Mouse (Mus musculus): ENCODE measurements around the gene Gse1.

Gse1 gene

DNA sequence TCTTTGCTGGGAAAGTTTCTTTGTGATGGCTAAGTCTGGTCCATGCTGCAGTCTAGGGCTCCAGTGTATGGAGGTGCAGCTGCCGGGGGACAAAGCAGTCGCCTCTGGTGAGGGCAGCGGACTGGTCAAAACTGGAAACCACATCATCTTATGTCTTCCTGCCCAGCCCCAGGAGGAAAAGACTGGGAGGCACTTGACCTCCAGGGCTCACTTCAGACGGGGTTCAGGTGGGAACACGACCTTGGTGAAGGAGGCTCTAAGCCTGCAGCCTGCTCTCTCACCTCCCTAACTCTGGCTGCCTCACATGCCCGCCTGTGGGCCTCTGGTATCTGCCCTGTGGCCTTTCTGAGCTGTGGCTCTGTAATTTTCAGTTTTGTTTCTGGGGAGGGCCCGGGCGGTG, 305.8 kb downstream of the Gse1 start:
- DNase-seq (ENCODE audit: low spot score in 2 of 2) = no peak

DNA sequence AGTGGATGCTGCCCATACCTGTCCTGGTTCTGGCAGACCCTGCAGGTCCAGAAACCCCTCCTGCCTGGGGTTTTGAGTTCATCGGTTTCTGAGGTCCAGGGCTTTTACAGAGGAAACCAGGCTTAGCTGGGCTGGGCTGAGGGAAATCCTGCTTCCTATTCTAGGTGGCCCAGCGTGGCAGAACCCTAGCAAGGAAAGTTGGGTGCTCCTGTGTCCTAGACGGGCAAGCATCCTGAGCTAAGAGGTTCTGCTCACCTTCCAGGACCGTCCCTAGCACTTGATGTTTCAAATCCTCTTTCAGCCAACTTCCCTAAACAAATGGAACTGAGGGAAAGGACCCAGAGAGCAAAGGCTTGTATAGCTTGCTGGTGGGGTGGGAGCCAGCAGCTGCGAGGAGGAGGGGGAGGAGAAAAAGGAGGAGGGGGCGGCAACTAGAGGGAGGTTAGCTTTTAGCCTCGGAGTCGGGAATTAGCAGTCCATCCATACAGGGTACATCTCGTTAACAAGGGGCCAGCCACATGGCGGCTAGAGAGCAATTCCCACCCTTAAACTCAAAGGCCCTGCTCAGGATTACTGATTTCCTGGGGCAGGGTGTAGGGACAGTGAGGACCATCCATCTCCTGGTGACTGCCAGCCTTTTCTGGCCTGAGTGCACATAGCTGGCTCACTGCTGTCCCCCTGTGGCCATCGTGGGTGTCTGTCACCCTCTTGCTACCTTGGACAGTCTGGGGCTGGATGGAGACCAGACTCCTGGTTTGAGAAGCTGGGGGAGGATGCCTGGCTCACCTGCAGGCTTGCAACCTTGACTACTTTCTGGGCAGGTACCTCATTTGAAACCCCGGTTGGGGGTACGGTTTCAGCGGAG, 306.5 kb downstream of the Gse1 start:
- peak; percentile 79 to 81 for DNase-seq (ENCODE audit: low spot score in 2 of 2)

DNA sequence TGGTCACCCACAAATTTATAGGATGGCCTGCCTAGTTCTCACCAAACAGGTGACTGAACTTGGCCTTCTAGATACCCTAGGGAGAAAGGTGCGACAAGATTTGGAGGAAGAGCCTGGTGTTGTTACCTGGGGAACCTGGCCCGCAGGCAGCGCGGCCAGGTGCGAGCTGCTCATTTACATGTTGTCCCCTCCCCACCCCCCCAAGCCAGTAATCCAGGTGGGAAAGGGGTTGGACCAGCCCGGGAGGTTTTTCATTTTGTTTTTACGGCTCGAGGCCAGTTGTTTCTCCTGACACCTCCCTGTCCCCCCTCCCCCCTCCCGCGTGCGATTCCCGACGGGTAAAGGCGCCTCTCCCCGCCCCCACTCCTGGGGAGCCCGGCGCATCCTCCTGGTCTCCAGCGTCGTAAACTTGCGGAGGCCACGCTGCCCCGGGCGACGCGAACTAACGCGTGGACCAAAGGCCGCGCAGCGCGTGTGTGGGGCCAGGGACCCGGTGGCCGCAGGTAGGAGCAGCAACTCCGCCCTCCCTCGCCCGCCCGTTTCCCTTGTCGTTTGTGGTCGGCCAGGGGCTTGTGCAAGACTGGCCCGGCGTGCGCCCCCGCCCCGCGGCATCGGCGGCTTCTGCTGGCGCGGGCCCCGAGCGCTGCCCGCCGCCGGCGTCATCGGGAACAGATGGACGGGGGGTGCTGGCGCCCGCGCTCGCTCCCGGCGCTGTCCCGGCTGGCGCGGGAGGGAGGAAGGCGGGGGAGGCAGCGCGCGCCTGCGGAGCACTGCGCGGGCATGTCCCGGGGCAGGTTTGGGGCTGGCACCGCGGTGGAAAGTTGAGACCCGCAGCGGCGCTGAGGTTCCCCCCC, 307.4 kb downstream of the Gse1 start:
- peak in 1 of 2 experiments; percentile 54 for DNase-seq (ENCODE audit: low spot score in 2 of 2)

DNA sequence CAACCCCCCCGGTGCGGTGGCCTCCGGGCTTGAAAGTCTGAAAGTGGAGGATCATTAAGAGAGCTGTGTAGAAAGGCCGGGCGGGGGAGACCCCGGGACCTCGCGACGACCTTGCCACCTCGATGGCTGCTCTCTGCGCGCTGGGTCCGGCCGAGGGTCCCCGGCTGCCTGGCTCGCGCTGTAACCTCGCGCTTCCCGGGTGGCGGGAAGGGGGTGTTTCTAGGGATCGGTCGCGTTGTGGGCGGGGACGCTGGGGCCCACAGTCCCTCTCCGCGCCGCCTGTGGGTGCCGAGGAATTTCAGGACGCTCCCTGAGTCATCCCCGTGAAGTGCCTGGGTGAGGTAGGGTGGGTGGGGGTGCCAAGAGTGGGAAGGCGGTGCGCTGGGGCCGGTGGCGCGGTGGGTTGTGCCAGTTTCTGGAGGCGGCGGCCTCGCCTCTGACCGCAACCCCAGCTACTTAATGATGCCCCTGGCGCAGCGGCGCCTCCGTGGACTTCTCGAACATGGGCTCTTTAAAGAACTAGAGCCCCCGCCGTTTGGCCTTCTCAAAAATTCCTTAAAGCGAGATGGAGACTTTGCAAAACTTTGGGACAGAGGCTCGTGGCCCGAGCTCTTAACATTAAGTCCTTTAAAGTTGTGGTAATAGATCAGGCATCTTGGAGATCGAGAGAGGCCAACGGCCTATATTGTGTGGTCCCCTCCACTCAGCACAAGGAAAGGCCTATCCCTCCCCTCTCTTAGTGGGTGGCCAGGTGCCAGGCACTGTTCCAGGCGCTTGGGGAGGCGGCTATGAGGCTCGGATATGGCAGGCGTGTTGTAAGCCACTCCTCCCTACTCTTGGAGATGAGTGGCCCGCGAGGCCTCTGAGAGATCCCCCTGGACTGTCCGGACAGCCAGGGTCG, 308.3 kb downstream of the Gse1 start:
- no peak for DNase-seq (ENCODE audit: low spot score in 2 of 2)

DNA sequence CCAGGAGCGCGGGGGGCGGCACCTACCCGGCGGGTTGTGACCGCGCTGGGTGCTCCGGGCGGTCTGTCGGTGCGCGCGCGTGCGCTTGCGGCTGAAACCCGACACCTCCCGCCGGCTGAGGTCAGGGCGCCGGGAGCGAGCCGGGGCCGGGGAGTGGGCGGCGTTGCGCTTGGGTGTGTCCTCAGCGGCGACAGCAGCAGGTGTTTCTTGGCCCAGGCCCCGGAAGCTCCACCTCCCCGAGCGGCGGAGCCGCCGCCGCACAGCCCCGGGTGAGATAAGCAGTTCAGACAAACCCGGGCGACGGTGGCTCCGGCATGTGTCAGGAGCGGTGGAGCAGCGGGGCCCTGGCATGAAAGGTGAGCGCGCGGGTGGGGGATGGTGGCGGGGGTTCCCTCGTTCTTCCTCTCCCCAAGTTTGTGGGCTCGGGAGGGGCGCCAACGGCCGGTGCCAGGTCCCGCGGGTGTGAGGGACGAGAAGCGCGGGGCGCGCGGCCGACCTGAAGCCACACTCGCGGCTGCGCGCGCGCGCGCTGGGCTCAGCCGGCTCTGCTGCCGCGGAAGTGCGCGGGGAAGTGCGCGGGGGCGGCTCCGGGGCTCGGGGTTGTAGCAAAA, 309.1 kb downstream of the Gse1 start:
- DNase-seq (ENCODE audit: low spot score in 2 of 2) = peak; percentile 82 to 83

DNA sequence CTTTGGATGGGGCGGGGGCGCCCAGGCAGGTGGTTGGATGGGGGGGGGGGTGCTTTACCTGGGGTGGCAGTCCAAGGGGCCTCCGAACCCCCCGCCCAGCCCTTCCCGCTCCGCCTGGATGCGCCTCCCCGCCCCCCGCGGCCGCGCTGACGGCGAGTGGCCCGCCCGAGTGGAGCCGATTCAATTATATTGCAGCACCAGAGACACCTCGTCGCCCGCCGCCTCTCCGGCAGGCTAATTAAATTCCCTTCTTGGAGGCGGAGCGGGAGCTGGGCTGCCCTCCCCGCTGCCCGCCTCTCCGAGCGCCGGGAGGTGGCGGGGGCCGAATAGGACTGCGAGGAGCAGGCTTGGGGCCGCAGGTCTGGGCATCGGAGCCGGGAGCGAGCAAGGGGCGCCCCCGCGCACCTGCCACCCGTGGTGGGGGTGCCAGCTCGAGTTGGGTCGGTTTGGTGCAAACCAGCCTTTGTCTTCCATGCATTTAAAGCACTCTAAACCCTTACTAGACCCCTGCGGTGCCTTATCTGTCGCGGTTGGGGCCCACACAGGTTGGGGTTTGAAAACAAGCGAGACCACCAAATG, 309.7 kb downstream of the Gse1 start:
- peak in 1 of 2 experiments; percentile 61 for DNase-seq (ENCODE audit: low spot score in 2 of 2)

DNA sequence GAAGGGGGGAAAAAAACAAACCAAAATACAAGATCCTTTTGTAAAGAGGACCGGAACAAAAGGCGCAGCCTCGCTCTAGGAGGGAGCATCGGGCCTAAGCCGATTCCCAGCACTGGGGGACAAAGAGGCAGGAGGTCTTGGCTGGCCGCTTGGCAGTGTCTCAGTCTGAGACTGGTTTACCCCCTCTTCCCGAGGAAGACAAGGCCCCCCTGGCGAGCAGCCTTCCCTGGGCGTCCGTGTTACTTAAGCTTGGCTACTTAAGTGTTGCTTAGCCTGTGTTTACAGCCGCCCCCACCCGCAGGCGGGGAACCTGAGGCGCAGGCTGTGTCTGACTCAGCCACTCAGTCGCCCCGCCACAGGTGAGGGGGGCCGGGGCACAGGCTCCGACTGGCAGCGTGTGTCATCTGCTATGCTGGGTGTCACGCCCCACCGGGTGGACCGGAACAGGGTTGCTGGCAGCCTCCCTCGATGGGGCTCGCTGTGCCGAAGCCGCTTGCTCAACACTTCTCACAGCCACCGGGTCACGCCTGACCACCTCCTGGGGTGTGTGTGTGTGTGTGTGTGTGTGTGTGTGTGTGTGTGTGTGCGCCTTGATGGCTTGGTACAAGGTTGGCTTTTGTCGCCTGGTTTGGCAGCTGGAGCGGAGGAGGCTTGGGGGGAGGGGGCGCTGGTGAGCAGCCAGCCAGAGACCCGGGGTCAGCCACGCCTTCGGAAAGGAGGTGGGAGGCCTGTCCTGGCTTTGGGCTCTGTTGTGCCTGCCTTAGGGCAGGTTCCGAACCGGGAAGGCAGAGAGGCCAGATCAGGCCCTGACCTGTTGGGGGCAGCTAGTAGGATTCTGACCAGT, 310.4 kb downstream of the Gse1 start:
- DNase-seq (ENCODE audit: low spot score in 2 of 2) = peak; percentile 69 to 70

DNA sequence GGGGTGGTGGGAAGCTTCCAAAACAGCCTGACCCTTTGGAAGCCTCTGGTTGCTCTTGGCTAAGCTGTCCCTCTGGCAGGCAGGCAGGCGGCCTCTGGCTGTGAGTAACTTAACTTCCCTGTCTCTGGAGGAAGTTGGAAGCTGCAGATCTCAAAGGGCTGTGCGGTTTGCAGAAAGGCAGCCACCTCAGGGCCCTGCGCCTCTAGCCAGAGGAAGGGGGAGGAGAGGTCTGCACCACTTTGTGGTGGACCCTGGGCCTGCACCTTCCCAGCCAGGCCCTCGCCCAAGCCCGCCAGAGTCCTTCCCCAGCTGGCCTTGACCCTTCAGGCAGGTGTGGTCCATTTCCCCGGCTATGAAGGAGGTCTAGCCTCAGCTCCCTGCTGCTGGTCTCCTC, 311.1 kb downstream of the Gse1 start:
- DNase-seq (ENCODE audit: low spot score in 2 of 2) = peak in 1 of 2 experiments; percentile 44

DNA sequence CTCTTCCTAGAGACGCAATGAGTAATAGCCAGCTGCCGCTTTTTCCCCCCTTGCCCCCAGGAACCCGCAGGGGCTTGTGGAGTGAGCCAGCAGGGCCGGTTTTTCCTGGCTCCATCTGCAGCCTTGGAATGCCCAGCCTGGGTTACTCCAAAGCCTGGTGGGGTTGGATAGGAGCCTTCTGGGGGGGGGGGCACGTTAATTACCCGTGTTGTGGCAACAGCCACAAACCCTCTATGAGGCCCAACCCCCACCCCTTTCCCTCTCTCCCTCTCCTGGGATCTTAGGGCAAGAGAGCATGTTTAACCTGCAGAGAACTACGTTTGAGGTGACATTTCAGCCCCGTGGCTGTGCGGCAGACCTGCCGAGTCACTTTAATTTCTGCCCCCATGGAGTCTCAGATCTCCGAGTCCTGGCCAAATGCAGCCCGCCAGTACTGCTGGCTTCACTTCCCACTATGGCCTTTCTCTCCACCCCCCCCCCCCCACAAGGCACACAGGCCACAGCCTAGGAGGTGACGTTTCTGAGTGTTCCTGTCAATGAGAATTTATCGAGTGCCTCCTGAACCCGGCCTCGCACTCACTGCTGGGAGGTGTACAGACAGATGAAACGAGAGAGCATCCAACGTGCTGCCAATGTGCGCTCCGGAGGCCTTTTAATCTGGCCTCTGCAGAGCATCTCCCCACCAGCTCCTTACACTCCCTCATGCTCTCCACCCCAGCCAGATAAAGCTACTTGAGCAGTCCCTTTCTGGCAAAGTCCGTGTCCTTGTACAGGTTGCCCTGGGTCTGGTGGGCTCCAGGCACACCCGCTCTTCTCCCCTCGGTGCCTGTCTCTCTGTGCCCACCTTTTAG, 311.7 kb downstream of the Gse1 start:
- no peak for DNase-seq (ENCODE audit: low spot score in 2 of 2)

DNA sequence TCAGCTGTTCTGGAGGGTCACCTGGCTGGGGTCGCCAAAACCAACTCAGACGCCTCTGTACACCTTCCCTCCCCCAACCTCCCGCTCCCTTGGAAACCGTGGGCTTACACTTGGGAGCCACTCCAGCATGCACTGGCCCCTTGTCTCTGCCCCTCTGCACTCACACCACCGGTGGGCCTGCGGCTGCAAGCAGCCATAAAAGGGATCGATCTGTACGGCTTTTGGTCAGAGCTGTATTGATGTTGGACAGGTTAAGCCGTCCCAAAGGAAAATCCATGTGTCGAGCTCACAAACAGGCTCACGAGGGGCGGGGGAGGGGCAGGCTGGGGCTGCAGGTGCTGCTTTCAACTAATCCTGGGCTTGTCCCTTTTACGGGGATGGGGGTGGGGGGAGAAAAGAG, 314.7 kb downstream of the Gse1 start:
- no peak for DNase-seq (ENCODE audit: low spot score in 2 of 2)

DNA sequence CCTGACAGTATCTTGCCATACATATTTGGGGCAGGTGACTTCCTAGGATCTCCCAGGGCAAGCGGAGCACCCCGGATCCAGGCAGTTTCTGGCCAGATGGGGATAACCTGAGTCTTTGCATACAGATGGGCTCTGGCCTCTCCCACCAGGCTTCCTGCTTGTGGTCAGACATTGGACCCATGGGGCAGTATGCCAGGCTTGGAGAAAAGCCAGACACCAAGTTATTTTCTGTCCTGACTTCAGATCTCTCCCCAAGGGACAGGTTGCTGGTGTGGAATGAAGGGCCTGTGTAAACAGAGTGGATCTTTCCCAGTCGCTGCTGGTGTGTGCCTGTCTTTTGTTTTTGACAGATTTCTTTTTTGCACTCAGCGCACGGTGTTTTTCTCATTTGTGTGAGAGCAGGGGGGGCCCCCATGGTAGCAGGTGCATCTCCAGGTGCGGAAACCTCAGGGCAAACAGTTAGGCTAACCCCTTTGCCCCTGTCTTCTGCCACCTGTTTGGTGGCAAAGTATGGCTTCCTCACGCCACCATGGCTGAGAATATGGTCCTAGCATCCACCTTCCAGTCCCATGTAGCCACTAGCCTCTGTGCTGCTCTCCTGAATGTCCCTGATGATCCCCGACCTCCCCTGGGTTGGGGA, 315.3 kb downstream of the Gse1 start:
- peak in 1 of 2 experiments; percentile 64 for DNase-seq (ENCODE audit: low spot score in 2 of 2)

DNA sequence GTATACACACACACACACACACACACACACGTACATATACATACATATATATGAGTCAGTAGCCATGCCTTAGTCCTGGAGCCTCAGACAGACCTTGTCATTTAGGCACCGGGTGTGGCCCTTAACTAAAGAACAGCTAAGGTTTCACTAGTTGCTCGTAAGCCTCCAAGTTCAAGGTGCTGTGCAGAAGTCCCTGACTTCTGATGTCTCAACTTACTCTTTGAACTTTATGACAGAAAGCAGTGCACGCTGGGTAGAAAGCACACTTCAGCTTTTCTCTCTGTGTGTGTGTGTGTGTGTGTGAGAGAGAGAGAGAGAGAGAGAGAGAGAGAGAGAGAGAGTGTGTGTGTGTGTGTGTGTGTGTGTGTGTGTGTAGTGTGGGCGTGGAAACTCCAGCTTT, 315.9 kb downstream of the Gse1 start:
- no peak for DNase-seq (ENCODE audit: low spot score in 2 of 2)

DNA sequence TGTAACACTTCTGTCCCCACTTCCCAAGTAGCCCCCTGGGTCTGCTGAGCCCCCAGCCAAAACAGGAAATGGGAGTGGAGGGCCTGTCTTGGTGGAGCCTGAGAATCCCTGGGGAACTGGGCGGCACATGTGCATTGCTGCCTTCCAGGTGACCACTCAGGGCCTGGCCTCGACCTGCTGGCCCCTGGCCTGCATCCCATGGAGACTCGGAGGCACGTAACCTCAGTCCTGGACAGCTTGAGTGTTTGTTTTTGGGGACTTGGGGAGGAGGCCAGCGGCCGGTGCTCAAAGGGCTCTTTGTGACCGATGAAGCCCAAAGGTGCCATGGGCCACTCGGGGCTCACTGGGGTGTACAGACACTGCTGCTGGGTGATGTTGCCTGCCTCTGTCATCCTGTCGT, 319.3 kb downstream of the Gse1 start:
- DNase-seq (ENCODE audit: low spot score in 2 of 2) = no peak

DNA sequence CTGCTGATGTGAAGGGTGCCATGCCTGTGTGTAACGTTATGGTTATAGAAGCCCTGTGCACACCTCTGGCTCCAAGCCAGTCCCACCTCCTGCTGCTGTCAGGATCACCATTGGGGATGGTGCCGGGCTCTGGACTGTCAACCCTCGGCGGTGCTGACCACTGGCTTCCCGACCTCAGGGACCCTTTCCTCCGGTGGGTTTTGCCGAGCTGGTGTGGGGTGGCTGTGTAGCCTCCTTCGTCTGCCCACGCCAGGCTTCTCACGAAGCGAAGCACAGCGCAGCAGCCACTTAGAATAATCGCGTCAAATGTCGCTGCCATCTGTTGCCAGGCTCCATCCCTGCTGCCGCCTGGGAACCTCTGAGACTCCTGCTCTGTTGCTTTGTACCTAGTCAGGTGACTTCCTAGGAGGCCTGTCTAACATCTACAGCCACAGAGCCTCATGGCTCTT, 320.1 kb downstream of the Gse1 start:
- no peak for DNase-seq (ENCODE audit: low spot score in 2 of 2)

DNA sequence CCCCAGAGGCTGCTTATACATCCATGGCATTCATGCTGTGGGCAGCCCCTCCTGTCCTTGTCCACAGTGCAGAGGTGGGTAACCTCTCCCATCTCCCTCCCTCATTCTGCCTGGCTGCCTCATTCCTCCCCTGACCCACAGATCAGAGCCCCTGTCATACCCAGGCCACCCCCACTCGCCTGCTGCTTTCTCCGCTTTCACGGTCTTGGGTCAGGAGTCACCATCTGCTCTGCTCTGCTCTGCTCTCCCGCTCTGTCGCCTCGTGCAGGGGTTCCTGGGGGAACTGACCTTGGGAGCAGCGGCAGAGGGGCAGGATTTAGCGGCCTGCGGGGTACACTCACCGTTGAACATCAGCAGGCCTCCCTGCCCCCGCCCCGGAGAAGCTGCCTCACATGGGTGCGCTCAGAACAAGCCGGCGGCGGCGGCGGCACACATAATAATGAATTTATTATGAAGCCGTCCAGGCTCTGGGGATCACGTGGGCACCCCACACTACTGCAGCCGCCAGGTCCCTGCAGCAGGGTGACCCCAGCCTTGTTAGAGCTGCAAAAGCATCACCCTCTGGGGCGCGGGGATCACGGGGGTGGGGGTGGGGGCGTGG, 321.2 kb downstream of the Gse1 start:
- DNase-seq (ENCODE audit: low spot score in 2 of 2) = no peak

DNA sequence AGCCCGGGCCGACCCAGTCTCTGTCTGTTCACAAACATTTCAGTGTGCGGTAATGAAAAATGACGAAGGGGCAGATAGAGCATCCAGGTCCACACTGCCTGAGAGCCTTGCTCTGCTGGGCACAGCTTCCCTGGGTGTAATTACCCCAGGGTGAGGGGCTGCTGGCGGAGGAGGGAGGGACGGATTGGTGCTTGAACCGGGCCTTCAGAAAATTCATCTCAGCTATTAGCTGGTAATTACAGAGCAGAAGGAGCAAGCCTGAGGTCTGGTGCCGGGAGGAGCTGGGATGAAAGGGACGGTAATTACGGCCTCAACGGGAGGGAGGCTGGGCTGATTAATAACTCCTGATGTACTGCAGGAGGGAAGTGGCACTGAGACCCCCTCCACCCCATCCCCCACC, 321.7 kb downstream of the Gse1 start:
- no peak for DNase-seq (ENCODE audit: low spot score in 2 of 2)

DNA sequence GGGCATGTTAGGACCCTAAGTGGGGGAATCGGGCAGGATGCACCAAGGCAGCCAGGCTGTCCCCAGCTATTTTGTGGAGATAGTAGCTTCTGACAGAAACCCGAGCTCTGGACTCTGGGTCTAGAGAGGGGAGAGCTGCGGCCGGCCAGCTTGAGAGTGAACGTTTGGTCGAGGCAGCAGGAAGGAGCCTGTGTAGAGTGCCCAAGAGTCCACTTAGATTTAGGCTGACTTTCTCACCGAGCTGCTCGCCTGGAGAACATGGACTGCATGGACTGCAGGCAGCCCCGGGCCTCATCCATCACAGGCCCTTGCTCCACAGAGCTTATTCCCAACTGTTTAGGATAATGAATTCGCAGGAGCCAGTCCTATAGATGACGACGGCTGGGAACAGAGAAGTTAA, 322.2 kb downstream of the Gse1 start:
- no peak for DNase-seq (ENCODE audit: low spot score in 2 of 2)
